Mouse (Mus musculus) frontal cortex, postnatal 14 days (tissue): ENCODE measurements around the gene Neurl1a.
A peak's percentile ranks its signal among the peaks of the same experiment; 100 is the strongest.

Experiments used
- DNase-seq, 2 experiments: peaks; one replicate each; pipeline ENCODE4 v3.0.0; 2022; ENCODE audit warnings: low spot score in 2 of 2

Neurl1a gene

DNA sequence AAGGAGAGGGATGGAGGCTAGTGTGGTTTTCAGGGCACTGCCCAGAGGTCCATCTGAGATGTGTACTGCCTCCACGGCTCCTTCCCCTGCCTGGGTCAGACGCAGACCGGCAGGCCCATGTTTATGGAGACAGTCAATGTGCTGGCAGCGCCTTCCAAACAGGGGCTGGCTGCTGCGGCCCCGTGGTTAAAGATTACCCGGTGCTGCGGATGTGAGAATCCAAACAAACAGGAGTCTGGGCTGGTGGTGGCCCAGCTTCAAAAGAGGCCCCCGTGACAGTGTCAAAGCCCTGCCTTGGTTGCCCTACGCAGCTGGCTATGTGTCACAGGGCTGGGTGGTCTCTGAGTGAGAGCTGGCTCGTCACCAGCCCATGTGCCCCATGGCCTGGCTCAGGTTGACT, 69.2 kb downstream of the Neurl1a start:
- DNase-seq: no peak

DNA sequence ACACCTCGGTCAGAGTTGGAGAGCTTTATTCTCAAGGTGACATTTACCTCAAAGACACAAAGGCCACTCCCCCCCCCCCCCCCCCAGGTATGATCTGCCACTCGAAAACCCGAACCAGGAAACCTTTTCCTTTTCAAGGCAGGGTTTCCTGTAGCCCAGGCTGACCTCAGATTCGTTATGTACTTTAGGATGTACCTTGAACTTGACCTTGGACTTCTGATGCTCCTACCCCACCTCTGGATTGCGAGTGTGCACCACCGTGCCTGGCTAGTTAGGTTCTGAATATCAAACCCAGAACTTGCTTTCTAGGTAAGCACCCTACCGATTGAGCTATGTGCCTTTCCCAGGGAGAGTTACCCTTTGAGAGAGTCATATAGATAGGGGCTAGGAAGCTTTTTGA, 69.7 kb downstream of the Neurl1a start:
- DNase-seq: no peak

DNA sequence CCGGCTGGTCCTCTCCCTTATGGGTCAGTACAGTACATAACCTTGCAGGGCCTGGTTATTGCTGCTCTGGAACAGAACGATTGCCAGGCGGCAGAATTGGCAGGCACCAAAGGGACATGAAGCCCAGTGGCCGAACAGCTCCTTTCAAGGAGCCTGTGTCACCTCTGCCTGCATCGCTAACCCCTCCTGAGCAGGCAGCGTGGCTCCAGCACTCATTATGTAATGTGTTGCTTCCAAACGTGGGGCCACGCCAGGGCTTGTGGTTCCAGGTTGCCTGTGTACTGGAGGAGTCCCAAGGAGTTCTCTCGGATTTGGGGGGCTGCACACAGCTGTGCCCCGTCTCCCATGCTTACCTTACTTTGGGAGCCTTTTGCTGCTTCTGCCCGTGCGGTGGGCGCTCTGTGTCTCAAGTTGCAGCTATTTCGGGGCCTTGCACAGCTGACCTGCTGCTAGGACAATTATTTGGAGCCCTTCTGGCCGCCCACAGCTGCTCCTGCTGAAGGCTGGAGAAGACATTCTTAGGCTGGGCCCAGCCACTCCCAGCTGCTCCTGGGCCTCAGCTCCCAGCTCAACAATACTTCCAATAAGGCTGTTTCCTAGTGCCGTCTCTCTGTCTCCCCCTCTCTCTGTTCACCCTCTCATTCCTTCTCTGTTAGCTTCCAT, 70.4 kb downstream of the Neurl1a start:
- DNase-seq: no peak

DNA sequence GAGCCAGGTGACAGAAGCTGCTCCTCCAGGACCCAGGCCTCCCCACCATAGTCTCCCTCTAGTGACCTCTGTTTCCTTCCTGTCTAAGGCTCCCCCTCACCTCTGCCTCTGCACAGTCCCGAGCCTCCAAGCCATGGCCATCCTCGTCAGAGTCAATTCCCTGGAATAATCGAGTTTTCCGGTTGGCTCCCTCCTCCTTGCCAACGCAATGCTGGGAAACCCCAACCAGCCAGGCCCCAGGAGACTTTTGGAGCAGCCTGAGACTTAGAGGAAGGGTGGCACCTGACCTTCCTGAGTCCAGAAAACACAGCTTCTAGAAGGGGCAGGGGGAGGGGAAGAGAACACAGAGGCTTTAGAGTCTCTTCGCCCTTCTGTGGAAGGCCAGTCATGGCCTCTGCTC, 72.3 kb downstream of the Neurl1a start:
- DNase-seq: no peak

DNA sequence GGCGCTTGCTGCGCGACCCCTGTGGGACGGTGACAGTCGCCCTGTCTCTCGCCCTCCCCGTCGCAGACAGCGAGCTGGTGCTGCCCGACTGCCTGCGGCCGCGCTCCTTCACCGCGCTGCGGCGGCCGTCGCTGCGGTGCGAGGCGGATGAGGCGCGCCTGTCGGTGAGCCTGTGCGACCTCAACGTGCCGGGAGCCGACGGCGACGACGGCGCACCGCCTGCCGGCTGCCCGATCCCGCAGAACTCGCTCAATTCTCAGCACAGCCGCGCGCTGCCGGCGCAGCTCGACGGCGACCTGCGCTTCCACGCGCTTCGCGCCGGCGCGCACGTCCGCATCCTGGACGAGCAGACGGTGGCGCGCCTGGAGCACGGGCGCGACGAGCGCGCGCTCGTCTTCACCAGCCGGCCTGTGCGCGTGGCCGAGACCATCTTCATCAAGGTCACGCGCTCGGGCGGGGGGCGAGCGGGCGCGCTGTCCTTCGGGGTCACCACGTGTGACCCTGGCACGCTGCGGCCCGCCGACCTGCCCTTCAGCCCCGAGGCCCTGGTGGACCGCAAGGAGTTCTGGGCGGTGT, 74.5 kb downstream of the Neurl1a start:
- DNase-seq: no peak

DNA sequence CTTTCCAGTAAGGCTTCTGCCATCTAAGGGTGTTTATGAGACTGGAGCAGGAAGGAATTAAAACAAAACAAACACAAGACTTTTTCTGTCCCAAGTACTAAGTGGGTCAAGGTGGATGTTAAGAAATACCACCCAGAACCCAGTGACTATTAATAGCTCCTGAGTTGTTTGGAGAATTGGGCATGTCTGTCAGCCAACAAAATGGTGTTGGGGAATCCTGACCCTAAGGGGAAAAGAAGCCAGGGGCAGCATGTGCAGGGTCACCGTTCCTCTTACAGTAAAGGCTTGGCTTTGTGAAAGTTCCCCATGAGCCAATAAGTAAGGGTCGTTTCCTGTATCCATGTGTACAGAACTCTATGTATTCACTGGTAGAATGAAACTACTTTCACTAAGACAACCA, 76.4 kb downstream of the Neurl1a start:
- DNase-seq: no peak

DNA sequence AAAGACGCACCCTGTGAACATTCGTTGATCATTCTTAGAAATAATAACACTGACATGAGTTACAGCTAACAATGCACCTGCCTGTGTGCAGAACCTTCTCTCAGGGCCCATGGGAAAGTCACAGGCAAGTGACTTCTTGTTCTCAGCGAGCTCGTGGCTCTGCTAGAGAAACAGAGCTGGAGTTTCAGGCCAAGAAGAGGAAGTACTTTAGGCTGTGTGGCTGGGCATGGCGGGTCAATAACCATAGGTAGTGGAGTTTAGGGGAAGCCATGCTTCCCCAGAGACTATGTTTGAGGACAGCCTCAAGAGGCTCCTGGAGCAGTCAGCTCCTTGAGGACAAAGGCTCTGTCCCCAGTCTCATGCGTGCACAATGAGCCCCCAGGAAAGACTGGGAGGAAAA, 77.3 kb downstream of the Neurl1a start:
- no peak for DNase-seq

DNA sequence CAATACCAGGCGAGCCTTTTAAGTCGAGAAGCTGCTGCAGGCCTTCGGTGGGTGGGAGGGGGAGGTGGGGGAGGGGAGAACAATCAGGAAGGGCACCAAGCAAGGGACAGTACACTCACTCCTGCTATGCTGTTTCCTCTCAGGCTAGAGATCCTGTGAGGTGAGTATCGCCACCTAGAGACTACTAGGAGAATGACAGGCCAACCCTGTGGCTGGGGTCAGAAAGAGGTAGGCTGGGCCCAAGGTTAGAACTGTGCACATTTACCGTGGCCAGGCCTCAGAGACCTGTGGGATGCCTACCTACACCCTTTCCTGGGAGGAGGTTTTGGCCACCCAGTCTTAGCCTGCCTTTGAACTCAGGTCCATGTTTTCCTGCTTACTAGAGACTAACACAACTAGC, 81.0 kb downstream of the Neurl1a start:
- DNase-seq: no peak

DNA sequence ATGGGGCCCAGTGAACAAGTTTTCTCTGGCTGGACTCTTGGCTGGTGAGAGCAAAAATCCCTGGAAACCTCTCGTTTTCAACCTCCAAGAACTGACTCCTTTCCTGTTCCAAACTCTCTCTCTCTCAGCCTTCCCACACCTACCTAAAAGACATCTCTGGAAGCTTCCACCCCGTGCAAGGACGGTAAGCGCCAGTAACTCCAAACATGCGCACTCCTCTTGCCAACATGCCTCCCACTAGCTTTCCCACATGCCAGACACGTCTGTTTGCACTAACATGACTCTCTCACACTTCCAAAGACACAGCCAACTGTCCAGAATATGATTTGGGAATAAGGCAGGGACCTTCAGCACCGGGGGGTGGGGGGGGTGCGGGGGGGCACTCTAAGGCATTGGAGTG, 82.6 kb downstream of the Neurl1a start:
- DNase-seq: no peak

DNA sequence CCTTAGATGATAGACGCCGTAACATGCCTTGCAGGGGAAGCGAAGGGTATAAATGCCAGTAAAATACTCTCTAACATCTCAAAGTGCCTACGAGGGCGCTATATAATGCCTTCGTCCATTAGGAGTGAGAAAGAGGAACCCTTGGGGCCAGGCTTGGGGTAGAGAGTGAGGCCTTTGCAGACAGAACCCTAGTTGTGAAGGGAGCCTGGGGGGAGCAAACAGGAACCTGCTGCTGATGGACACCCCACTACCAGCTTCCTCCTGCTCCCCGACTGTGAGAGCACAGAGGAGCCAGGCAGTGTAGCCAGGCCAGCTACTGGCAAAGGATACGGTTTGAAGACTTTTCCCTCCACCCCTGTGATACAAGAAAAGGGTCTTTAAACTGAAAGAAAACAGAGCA, 85.0 kb downstream of the Neurl1a start:
- DNase-seq: no peak

DNA sequence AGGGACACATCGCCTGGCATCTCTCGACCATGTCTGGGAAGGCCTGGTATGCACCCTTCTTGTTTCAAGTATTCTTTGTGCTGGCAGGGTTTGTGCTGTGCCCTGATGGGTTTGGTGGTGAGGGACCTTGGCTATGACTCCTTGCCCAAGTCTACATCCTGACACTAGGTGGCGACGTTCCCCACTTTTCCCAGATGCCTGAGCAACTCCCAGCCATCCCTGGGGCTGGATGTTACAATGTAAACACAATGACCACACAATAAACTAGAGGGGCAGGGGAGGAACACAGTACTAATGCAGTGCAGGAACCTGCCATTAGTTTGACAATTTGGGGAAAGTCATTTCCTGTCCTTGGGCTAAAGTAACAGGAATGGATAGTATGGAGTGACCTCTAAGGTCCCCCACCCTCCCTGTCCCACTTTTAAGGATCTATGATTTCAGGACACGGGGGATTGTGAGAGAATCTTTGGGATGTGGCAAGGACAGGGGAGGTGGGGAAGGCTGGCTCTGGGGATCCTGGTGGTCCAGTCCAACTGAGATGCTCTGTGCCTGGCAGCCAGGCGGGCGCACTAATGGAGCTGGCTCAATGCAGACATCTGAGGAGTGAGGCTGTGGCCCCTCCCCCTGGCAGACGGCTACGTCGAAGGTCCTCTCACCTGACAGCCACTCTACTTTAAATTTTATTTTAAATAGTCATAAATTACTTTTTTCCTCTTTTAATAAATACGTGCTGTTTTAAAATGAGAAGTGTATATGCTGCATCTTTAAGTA, 85.9 kb downstream of the Neurl1a start:
- DNase-seq: peak in 1 of 2 experiments; percentile 70

DNA sequence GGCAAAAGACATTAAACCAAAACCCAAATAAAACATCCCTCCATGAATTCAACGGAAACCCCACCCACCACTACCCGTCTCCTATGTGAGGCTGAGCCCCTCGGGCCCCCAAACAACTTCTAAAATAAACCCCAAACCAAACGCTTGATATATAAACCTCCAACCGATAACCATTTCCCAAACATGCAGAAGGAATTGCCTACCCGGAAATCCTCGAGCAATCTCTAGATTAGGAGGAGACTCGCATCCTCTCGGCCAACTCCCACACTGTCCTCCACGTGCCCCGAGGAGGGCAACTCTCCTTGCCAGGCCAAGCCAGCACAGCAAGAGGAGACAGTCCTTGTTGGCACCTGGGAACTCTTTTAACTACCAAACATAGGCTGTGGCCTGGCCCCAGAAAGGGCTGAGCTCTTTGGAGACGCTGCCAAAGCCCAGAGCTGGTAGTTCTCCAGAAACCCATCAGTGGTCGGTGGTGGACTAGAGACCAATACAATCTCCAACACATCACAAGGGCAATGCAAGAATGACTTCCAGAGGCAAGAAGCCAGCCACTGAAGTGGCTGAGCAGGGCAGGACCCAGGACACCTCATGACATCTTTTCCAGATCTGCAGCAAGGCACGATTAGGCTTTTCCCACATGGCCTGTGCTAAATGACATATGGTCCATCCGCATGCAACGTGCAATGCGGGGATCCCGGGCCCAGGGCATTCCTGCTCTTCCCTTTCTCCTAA, 87.6 kb downstream of the Neurl1a start:
- no peak for DNase-seq

DNA sequence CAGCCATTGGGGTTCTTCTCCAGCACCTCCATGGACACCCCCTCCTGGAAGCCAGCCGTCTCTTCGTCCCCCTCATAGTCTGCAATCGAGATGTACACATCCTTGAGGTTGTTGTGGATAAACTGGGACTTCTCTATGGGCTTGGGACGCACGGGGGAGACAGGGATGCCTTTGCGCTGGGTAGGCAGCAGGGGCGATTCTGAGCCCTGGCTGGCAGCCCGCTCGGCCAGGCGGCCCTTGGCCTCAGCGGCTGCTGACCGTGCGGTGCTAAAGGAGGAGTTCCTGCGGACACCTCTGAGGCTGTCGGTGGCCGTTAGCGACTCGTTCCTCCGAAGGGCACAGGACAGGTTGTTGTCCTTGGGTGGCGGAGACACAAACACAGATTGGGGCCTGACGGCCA, 88.4 kb downstream of the Neurl1a start:
- DNase-seq: no peak

DNA sequence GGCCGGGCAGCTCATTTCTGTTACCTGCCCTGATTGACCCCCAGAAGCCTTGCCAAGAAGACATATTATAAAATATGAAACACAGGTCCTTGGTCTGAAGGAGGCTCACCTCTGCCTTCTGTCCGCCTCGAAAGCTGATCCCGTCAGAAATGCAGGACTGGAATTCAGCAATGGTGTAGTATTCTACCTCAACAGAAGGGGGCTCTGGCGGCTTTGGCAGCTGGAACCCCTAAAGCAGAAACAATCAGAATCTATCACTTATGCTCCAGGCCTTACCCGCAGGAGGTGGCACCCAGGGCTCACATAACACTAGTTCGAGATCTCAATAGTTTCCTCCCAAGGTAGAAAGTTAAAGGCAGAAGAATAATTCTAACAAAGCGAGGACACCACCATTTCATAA, 91.1 kb downstream of the Neurl1a start:
- no peak for DNase-seq

DNA sequence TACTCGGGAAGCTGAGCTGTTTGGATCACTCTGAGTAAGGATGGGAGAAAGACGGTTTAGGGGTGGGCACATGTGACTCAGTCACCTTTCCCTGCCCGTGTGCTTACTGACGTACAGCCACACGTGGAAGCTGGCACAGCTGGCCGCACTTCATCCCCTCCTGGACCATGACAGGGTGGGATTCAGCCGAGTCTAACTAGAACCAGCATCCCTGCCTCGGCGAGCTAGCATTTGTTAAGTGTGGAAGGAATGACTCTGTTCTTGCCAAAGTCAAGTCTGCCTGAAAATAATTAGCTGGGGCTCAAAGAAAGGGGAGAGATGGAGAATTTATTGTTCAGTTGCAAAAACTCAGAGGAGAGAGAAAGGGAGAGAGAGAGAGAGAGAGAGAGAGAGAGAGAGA, 91.9 kb downstream of the Neurl1a start:
- DNase-seq: no peak

DNA sequence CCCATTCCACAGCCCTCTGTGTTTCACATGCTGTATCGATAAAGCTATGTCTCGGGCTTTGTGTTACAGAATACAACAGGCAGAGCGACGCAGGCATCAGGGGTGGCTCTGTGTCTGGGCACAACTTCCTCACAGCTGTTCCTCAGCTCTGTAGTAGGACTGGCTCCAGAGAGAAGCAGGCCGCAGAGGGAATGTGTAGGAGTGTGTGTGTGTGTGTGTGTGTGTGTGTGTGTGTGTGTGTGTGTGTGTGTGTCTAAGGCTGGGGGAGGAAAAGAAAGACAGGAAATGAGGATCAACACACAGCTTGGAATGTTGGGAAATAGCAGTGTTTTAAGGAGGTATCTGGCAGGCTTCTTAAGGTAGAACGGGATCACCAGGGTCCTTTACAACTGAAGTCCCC, 98.1 kb downstream of the Neurl1a start:
- DNase-seq: no peak

DNA sequence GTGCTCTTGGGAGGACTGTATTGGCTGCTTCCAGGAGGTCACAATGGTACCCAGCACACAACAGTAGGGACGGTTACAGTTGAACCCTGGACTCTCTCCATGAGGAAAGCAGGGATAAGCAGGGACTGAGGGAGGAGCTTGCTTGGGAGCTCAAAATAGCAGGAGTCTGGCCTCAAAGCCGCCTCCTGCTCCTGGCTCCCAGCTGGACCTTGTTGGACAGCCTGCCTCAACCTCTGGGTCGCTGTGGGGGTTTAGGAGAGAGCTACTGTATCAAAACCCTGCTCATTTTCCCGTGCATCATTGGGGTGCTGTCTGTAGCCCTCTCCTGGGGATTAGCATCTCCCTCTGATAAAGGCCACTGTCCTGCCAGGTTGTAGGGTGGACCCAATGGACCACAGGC, 100.8 kb downstream of the Neurl1a start:
- DNase-seq: no peak

DNA sequence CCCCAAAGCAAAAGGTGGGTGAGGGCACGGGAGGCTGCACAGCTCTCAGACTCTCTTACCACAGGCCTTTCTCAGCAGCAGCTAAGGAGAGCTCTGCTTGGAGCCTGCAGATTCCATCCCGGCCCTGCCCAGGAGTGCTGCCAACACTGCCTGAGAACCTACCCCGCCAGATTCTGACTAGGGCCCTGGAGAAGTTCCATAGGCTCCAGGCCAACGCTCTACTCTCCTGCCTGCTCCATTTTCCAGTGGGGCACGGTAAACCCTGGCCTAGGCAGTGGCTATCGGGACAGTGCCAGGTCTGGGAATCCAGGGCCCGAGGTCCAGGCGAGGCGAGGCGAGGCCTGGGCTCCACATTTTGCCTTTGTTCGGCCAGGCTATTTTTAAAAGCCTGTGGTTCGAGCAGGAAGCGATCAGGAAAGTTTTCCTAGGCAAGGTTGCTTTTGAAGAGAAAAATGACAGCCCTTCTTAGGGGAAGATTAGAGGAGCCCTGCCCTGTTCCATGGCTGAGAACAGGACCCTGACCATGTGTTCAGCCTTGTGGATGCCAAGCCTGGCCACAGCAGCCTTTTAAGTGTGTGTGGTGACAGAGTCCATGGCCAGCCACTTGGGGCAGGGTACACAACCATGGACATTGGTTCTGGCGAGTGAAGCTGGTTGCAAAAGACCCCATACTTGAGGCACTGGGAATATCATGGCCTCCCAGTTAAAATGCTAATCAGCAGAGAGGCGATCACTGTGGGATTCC, 101.3 kb downstream of the Neurl1a start:
- DNase-seq: peak; percentile 63 to 71

DNA sequence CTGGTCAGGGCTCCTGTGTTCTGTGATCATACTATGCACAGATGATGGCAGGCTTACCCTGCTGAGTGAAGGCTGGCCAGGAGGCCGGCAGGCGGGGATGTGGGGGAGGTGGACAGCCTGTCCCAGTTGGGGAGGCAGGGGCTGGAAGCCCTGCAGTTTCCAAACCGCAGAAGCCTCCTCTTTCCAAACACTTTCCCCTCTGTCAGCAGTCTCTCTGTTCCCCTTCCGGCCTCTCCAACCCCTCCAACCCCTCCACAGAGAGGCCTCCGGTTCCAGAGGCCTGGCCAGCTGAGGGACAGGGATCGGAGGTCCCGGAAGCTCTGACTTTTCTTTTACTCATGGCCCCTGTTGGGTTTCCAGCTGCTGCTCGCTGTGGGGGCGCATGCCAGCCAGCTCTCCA, 102.3 kb downstream of the Neurl1a start:
- no peak for DNase-seq

DNA sequence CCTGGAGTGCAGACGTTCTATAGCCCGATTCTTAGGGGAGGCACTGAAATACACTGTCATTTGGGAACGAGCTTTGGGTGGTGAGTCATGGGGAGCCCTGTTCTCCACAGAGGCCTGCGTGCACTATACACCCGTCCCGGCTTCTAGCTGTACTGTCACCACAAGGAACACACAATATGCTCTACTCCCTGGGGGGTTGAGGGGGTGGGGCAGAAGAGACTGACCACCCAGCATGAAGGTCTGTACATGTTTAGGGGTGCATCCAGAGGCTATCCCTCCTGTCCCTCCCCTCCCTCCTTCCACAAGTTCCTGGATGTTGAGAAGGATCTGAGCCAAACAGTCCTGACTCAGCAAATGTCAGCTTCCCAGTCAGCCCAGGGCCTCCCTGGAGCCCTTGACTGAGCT, 103.4 kb downstream of the Neurl1a start:
- no peak for DNase-seq

DNA sequence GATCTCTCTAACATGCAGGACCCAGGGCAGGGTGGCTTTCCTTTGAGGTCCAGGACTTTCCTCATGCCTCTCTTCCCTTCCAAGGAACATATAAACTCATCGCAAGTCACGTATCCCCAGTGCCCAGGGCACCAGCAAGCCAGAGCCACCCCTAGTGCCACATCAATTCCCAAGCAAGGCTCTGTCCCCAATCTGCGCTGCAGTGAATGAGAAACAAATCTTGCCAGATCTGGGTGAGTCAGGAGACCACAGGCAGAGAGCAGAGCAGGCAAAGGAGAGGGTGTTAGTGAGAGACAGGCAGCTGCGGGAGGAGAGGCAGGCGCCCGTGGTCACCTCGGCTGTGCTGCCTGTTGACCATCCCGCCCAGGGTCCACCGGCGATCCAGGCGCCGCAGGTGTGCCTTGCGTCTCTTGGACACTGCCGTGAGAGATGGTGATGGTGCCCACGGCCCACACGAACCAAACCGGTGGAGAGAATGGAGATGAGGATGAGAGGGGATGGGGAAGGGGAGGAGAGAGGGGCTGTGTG, 104.1 kb downstream of the Neurl1a start:
- no peak for DNase-seq

DNA sequence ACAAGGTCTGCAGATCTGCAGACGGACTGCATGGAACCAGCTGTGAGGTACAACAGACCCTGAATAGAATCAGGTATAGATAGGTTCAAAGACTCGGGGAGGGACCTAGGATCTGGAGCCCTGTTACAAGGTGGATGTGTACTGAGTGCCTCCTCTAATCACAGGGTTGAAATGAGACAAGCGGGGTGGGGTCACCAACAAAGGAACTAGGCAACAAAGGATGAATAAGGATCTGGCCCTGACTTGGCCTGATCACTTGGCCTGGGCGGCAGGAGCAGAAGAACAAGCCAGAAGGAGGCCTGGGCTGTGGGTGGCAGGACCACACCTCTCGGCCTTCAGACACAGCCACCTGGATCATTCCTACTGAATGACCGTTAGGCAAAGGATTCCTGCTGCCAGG, 107.0 kb downstream of the Neurl1a start:
- DNase-seq: no peak
